Mouse (Mus musculus) limb, embryonic 11.5 days (tissue): ENCODE results near the gene Cysltr2. TPM values are rescaled to one million over a fixed set of nuclear protein-coding genes. Genes with fewer than 3 reads are reported as not detected.

Experiments
- ATAC-seq: fragments of 200-750 bp; cut with Nextera tagmentation; 2 replicates; pipeline ENCODE4 v1.8.0; 2017; ENCODE audit warnings: low read depth; ENCODE audit not compliant: insufficient number of reproducible peaks, low FRiP score, low TSS enrichment
- DNase-seq: peaks from one replicate; pipeline ENCODE4 v3.0.0-alpha.2; 2015; ENCODE audit warnings: low spot score
- H3K27ac ChIP-seq: fragments of 300-500 bp; sonication (generic); replicated peaks from 2 replicates; pipeline ENCODE4 v1.5.1; 2014; ENCODE audit warnings: low read depth, mild to moderate bottlenecking, low read length
- H3K27me3 ChIP-seq: fragments of 300-500 bp; sonication (generic); 2 replicates; pipeline ENCODE4 v1.6.1; 2014; ENCODE audit warnings: mild to moderate bottlenecking, low read length, mixed read lengths; ENCODE audit not compliant: control insufficient read depth, insufficient read depth
- H3K36me3 ChIP-seq: fragments of 300-500 bp; sonication (generic); 2 replicates; pipeline ENCODE4 v1.6.1; 2014; ENCODE audit warnings: mild to moderate bottlenecking, low read length, moderate library complexity, mixed read lengths; ENCODE audit not compliant: control insufficient read depth, insufficient read depth
- H3K4me1 ChIP-seq: fragments of 300-500 bp; sonication (generic); 2 replicates; pipeline ENCODE4 v1.6.1; 2014; ENCODE audit warnings: low read length, mixed read lengths; ENCODE audit not compliant: control insufficient read depth, insufficient read depth
- H3K4me2 ChIP-seq: fragments of 300-500 bp; sonication (generic); 2 replicates; pipeline ENCODE4 v1.6.1; 2014; ENCODE audit warnings: low read depth, mild to moderate bottlenecking, moderate library complexity; ENCODE audit not compliant: severe bottlenecking
- H3K4me3 ChIP-seq: fragments of 300-500 bp; sonication (generic); 2 replicates; pipeline ENCODE4 v1.5.1; 2014; ENCODE audit warnings: low read depth, low read length
- H3K9ac ChIP-seq: fragments of 300-500 bp; sonication (generic); 2 replicates; pipeline ENCODE4 v1.6.1; 2014; ENCODE audit warnings: mild to moderate bottlenecking, low read length
- H3K9me3 ChIP-seq: fragments of 300-500 bp; sonication (generic); 2 replicates; pipeline ENCODE4 v1.6.1; 2016; ENCODE audit warnings: low read length; ENCODE audit not compliant: control insufficient read depth
- WGBS: fragments of 180-500 bp; shearing (Covaris S2); extraction: QIAGEN DNeasy Blood & Tissue Kit; methylation state at CpG from one replicate; pipeline ENCODE4 v1.1.7; 2014; 5-methylcytosine and 5-hydroxymethylcytosine counted together
- polyA plus RNA-seq: library from polyadenylated mRNA; unstranded; fragments of >200 nt; fragmentation: Nextera tagmentation; extraction: Ambion mirVana; gene quantifications from 2 replicates; pipeline ENCODE4 v1.2.1, GENCODE M21; 2014

Gene Cysltr2
- polyA plus RNA-seq, 1 experiment from 2014 or later = not detected

DNA sequence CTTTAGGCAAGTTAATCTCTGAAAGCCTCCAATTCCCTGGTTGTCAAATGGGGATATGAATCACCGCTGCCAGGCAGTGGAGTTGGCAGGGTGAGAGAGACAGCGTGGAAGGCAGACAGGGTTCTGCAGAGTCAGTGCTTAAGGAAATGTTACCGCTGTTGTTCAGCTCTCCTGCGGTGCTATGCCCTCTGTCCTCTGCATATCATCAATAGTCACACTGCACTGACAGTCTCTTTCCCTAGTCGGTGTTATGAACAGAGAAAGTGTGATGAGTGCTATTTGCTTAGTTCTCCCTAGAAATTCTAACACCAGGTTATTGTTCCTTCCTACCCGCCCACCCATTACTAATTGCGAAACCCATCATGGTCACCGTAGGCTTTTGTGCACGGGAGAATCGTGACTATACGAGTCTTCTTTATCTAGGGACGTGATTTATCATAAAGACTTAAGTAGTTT, 65.9 kb downstream of the Cysltr2 start:
- no peaks in the 10 kb centered on the region for H3K36me3 ChIP-seq
- H3K4me1 ChIP-seq = no peaks in the 10 kb centered on the region
- no peaks in the 10 kb centered on the region for H3K9me3 ChIP-seq
- ATAC-seq (no peak), DNase-seq (no peak)
- H3K9ac ChIP-seq = no peak overlapping the region
- H3K27me3 ChIP-seq = no peaks in the 10 kb centered on the region
- no peak overlapping the region for H3K4me2 ChIP-seq
- no peak overlapping the region for H3K4me3 ChIP-seq
- H3K27ac ChIP-seq = no peak overlapping the region
- WGBS = 73% methylated on average over 12 of the region's 12 CpGs

DNA sequence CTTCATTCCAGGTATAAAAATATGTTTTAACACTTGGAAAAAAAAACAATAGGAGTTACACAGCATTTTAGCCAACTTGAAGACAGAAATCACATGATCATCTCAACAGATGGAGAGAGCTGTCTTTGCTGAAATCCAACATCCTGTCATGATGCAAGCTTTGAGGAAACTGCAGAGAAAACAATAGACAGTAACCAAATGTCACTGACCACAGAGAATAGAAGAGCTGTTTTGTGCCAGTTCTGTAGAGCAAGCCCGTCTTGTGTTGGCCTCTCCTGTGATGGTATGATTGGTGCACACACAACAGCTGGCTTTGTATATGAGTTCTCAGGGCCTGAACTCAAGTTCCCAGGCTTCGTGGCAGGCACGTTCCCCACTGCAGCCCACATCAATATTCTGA, 68.2 kb downstream of the Cysltr2 start:
- Histone ChIP-seq H3K9me3 (no peaks in the 10 kb centered on the region), H3K4me1 (no peaks in the 10 kb centered on the region), H3K4me3 (no peak overlapping the region), H3K4me2 (no peak overlapping the region), H3K27ac (no peak overlapping the region), H3K9ac (no peak overlapping the region), H3K27me3 (no peaks in the 10 kb centered on the region), H3K36me3 (no peaks in the 10 kb centered on the region)
- DNase-seq (no peak), ATAC-seq (no peak)
- 88% methylated on average over 3 of the region's 3 CpGs for WGBS

DNA sequence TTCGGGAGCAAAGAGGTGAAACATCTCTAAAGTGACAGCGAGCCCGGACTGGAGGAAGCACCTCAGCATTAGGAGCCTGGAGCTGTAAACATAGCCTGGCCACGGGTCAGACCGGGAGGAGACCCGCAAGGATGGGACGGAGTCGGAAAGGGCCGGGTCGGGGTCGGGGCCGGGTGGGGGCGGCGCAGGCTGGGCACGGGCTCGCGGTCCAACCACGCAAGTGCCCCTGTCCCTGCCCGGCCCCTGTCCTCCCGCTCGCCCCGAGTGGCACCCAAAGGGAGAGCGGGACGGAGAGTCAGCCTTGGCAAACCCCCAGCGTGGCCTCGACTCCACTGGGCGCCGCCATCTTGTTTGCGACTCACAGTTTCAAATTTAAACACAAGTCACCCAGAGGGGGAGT, 68.8 kb downstream of the Cysltr2 start:
- WGBS = 97% methylated on average over 29 of the region's 29 CpGs
- no peaks in the 10 kb centered on the region for H3K4me1 ChIP-seq
- no peak overlapping the region for H3K27ac ChIP-seq
- H3K36me3 ChIP-seq = no peaks in the 10 kb centered on the region
- no peak overlapping the region for H3K4me3 ChIP-seq
- H3K4me2 ChIP-seq = no peak overlapping the region
- H3K27me3 ChIP-seq = no peaks in the 10 kb centered on the region
- no peaks in the 10 kb centered on the region for H3K9me3 ChIP-seq
- DNase-seq (no peak), ATAC-seq (no peak)
- no peak overlapping the region for H3K9ac ChIP-seq

DNA sequence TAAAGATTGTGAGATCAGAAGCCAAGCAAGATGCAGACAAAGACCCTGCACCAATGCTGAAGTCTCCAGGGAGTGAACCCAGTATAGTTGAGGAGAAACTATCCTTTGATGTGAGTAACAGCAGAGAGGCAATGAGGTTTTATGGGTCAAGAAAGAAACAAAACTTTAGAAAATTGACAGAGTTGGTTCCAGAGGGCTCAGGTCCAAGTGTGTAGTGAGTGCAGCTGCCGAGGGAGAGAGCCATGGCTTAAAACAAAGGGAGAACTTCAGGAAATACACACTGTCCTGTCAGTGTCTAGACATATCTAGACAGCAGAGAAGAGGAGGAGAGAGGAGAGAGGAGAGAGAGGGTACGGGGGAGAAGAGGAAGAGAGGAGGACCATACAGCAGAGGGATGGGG, 72.8 kb downstream of the Cysltr2 start:
- no peak for ATAC-seq
- no peak for DNase-seq
- no peak overlapping the region for H3K4me2 ChIP-seq
- H3K4me3 ChIP-seq = no peak overlapping the region
- H3K4me1 ChIP-seq = no peaks in the 10 kb centered on the region
- H3K9me3 ChIP-seq = no peaks in the 10 kb centered on the region
- H3K27me3 ChIP-seq = no peaks in the 10 kb centered on the region
- no peak overlapping the region for H3K9ac ChIP-seq
- WGBS = 75% methylated on average over 2 of the region's 2 CpGs
- H3K27ac ChIP-seq = no peak overlapping the region
- H3K36me3 ChIP-seq = no peaks in the 10 kb centered on the region

Other genes starting within 250 kb of the Cysltr2 start
- gene Rcbtb2, start 73.9 kb upstream of the Cysltr2 start, polyA plus RNA-seq = 205 and 216 TPM in 2 replicates
- gene Lpar6, start 188.8 kb upstream of the Cysltr2 start, polyA plus RNA-seq = 21.2 and 21.7 TPM in 2 replicates